Mouse (Mus musculus): ENCODE measurements around the gene Ctsz.
A peak's percentile ranks its signal among the peaks of the same experiment; 100 is the strongest.

The Ctsz gene

DNA sequence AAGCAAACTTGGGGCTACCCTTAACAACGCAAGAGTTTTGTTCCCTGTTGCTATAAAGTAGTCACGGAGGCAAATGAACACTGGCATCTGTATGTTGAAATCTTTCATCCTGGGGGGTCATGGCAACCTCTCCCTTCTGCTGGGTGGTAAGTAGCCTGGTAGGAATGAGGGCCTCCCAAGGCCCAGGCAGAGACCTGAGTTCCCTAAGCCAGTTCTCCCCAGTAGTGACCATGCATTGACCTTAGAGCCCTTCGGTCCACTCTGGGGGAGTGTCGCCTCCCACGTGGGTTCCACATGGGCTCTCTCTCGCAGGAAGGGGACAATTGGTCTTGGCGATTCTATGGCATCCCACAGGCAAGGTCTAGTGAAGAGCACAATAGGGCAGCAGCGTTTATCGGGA, 1.1 kb upstream of the Ctsz start:
- no peak for DNase-seq

DNA sequence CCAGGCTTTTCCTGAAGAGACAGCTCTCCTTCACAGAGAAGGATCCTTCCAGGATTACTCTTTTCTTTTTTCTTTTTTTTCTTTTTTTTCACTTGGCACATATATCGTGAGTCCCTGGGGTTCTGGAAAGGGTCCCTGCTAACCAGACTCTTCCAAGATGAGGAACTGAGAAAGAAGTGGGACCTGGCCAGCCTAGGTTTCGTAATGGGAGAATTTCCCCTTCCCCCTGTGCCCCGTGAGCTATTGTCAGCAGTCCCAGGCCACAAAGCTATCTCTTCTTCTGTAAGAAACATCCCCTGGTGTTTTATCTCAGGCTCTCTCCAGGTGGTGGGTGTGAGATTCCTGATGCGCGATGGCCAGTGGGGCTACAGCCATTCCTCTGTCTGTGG, 605 bp upstream of the Ctsz start:
- no peak for DNase-seq

- DNase-seq, result no peak
Measured at GRCm38 (mm10) chr2:174438181-174438580, 658 bp downstream of the Ctsz start.

DNA sequence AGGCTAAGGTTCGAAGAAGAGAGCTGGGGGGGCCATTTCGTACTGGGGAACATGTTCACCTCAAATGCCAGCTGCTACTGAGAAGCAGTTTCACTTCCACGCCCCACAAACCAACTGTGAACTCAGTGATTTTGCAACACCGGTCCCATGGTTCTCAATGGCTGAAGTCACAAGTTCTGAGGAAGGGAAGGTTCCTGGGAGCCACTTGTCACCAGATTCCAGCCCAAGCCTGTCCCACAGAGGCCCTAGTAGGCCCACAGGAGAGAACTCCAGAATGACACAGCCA, 1.2 kb downstream of the Ctsz start:
- DNase-seq, result no peak

- no peak for DNase-seq
Measured at GRCm38 (mm10) chr2:174436916-174437696, 1.7 kb downstream of the Ctsz start.

DNA sequence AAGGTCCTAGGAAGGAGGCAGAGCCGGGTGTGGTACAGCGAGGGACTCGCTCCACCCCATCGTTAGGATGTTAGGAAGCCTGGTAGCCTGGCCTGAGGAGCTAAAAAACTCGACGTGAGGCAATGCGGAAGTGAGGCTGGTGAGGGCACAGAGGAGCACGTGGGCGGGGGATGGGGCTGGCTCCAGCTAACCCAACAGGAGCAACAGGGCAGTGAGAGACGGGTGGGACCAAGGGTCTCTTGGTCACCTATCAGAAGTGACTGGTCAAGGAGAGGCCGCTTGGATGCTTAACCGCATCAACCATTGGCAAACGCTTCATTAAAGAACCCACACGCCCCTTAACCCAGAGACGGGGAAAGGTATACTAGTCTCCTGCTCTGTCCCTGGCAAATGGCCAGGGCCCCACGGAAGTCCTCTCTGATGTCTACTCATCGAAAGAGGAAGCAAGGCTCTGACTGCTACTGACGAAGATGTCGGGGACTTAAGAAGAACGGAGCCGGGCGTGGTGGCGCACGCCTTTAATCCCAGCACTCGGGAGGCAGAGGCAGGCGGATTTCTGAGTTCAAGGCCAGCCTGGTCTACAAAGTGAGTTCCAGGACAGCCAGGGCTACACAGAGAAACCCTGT, 2.6 kb downstream of the Ctsz start:
- no peak for DNase-seq

- DNase-seq, result no peak
Measured at GRCm38 (mm10) chr2:174434943-174435342, 3.9 kb downstream of the Ctsz start.

DNA sequence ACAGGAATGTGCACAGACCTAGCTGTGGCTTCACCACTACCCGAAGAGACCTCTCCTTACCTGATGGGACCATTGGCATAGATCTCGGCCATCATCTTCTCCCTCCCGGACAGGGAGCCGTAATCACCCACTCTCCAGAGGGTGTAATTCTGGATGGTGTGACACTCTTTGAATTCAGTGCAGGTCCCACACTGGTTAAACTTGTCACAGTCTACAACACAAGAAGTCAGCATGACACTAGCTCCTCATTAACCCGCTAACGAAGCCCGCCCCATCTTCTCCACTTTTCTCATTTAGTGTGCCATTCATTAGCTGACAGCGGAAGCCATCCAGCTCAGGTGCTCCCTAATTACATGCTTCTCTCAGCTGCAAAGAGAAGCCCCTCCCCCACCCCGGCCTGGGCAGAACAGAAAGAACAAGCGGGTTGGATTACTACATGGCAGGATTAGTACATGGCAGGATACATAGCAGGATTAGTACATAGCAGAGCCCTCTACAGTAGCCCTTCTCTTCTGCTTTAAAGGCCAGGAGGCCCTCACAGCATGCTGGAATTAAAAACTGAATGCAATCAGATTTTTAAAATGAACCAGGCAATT, 9.7 kb downstream of the Ctsz start:
- DNase-seq, result no peak

DNA sequence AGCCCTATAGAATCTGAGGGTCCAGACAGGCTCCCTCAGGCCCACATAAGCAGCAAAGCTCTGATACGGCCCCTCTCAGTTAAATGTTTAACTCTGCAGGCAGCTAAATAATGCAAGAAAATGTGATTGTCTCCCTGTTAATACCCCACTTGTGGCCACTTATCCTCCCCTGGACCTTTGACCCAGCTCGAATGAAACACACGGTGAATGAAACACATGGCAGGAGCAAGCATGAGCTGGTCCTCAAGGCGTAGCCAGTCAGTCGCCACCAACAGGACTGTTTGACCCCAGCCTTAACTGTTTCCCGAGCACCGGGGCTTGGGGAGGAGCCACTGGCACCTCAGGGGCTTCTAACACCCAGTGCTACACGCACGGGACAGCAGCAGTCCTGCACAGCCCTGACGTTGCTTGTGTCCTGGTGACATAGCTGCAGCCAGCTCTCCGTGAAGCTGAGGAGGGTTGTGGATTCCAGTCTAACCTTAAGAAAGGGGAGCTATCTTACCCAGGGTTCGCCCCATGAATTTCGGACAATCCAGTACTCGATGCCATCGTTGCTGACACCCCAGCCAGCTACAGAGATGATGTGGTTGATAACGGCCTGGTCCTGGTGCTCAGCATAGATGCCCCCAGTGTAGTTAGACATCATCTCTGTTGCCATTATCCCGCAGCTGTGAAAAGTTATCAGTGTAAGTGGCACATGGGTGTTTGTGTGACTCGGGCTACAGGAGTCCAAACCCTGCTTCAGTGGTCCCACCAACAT, 10.6 kb downstream of the Ctsz start:
- no peak for DNase-seq

DNA sequence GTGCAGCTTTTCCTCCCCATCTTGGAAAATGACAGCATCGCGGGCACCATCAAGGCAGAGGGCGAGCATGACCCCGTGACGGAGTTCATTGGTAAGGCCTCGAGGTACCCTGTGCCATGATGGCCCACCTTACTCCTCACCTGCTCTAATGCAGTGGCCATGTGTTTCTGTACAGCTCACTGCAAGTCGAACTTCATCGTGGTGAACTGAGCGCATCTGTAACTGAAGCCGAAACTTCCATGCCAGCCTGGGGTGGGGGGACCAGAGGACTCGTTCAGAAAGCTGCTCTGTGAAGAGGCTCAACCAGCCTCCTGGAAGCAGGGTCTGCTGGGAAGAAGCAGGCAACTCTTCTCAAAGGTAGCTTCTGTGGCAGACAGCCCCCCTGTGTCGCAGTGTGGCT, 12.0 kb downstream of the Ctsz start:
- no peak for DNase-seq

DNA sequence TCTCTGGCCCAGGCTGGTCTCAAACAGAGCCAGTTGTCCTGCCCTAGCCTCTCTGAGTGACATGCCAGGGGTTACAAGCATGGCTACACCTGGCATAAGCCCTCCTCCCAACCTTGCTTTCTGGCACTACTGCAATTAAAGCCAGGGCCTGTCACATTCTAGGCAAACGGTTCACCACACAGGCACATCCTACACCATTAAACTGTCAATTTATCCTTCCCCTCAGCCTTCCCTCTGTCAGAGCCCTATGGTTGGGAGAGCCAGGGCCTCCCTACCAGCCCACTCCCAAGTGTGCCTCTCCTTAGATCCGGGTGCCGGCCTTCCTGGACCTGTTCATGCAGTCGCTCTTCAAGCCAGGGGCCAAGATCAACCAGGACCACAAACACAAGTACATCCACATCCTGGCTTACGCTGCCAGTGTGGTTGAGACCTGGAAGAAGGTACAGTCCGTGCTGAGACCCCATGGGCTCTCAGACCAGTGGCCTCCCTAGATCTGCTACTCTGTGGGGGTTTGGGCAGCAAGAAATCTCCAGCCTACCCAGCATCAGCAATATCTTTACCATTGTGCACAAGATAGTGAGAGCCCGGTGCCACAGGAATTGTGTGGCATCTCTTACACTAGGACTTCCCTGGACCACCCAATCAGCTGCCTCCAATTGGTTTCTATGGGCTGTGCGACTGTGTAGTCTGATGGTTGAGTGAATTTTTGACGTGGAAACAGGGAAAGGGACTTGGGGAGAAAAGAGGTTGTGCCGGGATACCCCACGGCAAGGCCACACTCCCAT, 14.3 kb downstream of the Ctsz start:
- no peak for DNase-seq

DNA sequence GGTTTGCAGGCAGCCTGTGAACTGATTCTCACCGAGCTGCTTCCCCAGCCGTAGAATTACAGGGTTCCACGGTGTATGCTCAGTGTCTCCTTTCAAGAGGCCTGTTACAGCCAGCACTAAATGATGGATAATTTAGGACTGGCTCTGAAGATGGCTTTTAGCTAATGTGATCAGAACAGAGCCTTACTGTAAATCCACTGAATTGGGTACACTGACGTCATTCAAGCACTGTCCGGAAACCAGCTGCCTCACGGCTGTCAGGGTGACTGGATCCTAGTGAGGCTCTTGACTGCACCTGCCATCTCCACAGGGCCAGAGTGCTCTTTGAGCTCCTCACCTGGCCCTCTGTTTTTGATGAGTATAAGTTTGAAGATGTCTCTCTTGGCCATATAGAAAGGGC, 17.7 kb downstream of the Ctsz start:
- DNase-seq, result no peak

GRCm38 (mm10) chr2:174415731-174416310, 23.0 kb downstream of the Ctsz start, which contains the start of gene Nelfcd:
Gene Nelfcd, plus strand, starts transcription at chr2:174415804.
- DNase-seq, result peak; percentile 97

DNA sequence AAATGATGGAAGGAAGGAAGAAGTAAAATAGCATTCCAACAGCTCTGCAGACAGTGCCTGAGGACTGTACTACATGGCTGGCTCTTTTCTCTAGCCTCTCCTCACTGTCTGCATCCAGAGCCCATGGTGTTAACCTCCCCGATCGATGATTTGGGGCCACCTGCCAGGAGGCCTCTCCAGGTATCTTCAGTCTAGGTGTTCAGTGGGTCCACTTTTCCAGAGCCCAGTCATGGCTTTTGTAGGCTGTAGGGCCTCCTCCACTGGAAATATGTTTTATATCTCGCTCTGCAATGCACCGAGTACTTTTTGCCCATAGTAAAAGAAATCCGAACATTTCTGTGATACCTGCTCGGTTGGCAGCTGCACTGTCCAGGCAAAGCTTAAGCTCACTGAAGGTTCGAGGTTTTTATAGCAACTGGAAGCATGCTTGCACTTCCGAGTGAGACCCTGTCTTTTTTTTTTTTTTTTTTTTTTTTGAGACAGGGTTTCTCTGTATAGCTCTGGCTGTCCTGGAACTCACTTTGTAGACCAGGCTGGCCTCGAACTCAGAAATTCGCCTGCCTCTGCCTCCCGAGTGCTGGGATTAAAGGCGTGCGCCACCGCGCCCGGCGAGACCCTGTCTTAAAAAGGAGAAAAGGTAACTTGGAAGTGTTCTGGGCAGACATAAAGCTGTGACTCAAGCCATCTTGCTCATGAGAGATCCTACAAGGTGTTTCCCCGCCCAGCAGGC, 23.7 kb downstream of the Ctsz start:
- no peak for DNase-seq

GRCm38 (mm10) chr2:174413127-174413526, 25.7 kb downstream of the Ctsz start:
- no peak for DNase-seq

- DNase-seq, result no peak
Measured at GRCm38 (mm10) chr2:174410222-174410621, 28.6 kb downstream of the Ctsz start.

DNA sequence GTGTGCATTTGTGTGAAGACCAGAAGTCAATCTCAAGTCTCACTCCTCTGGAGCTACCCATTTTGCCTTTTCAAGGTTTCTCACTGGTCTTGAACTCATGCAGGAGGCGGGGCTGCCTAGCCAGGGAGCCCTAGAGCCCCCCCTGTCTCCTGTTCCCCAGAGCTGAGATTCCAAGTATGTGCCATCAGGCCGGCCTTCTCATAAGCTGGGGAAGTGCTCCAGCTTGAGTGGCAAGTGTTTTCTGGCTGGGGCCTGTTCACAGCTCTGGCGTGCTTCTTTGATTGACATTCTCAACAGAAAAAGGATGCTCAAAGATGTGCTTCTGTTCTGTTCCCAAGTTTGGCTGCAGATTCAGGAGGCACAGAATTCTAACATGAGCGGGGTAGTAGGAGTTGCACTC, 38.4 kb downstream of the Ctsz start:
- DNase-seq, result no peak

DNA sequence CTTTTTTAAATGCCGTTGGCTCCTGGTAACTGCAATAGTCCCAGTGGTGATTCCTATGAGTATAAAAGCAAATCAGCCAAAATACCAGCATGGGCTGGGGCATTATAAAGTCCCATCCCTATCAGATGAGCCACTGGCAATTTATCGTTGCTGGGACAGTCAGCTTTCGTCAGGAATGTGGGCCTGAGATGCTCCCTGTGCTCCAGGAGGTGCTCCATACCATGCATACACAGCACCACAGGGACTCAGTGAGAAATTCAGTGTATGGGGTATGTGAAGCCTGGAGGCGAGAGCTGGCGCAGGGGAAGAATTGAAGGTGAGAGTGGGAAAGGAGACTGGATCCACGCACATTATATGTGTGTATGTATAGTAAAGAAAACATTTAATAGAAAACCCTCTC, 41.0 kb downstream of the Ctsz start:
- DNase-seq, result no peak

- DNase-seq, result no peak
Measured at GRCm38 (mm10) chr2:174397065-174397464, 41.8 kb downstream of the Ctsz start.

DNA sequence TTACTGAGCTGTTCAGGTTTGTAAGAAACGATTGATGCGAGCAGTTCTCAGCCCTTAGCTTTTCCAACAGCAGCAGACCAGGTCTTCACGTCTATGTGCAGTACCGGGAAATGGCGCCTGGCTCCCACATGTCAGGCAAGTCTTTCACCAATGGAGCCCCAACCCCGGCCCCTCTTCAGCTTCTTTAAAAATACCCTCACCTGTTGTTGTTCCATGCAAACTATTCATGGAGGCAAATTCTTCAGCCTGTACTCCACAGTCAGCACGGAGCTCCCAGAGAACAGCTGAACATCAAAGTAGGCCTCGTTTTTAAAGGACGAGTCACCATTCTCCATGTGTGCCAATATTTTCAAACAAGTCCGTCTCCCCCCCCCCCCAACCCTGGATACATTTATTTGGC, 42.2 kb downstream of the Ctsz start:
- DNase-seq, result no peak

GRCm38 (mm10) chr2:174393383-174393782, 45.5 kb downstream of the Ctsz start:
- DNase-seq, result no peak

DNA sequence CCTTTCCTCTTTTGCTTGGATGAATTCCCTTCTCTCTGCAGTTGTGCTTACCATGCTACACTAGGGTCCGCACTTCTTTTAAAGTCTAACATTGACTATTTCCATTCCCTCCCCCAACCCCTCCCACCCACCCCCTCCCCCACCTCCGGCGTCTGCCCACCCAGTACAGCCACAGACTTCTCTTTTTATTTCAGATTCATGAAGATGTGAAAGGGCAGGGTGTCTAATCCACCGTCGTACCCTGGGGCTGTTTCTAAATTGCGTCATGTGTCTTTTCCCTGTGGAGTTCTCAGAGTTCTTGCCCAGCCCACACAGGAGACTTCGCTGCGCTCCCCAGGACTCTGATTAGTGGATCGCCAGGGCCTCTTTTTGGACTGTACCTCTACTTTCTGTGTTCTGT, 46.3 kb downstream of the Ctsz start:
- no peak for DNase-seq
